Mouse (Mus musculus) erythroblast, adult 5-6 weeks (primary cell): Measurements from ENCODE around the gene Fdx1. TPM values are rescaled to one million over a fixed set of nuclear protein-coding genes. Genes with fewer than 3 reads are reported as not detected.

Experiments
- ATAC-seq: replicated peaks from 2 replicates; pipeline ENCODE4 v1.8.0; 2016; ENCODE audit warnings: moderate number of reproducible peaks, mild to moderate bottlenecking, moderate TSS enrichment, inconsistent platforms; ENCODE audit not compliant: poor library complexity, low FRiP score, severe bottlenecking
- total RNA-seq, 2 experiments: library from RNA; stranded (forward) in 1 of 2; stranded (reverse) in 1 of 2; fragments of 150-400 nt in 1 of 2; fragments of 200-764, 138-1000 nt in 1 of 2; gene quantifications; 2 replicates each; pipeline versions ENCODE4 v1.2.3 to v1.2.4; 2015 to 2017; ENCODE audit warnings: low replicate concordance in 2 of 2

Gene Fdx1
- total RNA-seq, 2 experiments from 2014 or later: 1.7 TPM; not detected in 1

DNA sequence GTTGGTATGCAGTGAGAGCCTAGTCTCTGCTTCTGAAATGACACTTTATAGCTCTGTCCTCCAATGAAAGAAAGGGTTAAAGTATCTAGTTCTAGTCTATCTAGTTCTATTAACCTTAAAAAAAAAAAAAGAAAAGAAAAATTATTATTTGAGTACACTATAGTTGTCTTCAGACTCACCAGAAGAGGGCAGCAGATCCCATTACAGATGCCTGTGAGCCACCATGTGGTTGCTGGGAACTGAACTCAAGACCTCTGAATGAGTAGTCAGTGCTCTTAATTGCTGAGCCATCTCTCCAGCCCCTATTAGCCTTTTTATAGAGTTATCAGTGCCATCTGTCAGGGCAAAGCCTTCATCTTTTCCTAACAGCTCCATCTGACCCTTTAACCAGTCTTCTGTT lies 3.0 kb upstream of the Fdx1 start:
- ATAC-seq: no peak

DNA sequence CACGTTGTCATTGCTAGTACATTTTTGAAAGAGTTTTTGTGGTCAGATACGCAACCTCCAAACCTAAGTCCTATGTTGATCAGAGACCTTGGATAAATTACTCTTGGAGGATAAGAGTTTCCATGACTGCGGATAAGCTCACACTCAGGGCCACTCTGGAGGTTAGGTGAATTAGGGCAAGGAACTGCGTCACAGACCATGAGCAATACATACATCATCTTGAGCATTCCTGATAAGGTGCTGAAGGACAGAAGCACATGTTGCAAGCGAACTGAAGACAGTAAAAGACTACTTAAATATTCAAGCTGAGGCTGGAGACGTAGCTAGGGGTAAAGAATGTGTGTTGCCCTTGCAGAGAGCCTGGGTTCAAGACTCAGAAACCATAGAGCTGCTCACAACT lies 754 bp upstream of the Fdx1 start:
- no peak for ATAC-seq

- no peak for ATAC-seq
These were observed 2.0 kb downstream of the Fdx1 start for GRCm38 (mm10) chr9:51961190-51961909.

- no peak for ATAC-seq
These were observed 3.0 kb downstream of the Fdx1 start for GRCm38 (mm10) chr9:51960331-51960730.

DNA sequence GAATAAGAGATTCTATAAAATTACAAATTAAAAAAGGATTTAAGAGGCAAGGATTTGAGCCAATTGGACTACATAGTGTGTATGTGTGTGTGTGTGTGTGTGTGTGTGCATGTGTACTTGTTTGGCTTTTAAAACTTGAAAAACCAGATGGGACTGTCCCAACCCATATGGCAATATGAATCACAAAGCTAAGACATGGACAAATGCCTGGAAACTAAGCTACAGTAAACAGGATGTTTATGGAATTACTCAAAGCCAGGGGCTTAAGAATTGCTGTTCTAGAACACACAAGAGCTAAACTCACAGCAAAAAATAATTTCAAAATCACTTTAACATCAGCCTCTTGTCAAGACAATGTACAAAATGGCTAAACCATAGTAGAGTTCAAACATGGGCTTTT lies 4.4 kb downstream of the Fdx1 start:
- no peak for ATAC-seq

DNA sequence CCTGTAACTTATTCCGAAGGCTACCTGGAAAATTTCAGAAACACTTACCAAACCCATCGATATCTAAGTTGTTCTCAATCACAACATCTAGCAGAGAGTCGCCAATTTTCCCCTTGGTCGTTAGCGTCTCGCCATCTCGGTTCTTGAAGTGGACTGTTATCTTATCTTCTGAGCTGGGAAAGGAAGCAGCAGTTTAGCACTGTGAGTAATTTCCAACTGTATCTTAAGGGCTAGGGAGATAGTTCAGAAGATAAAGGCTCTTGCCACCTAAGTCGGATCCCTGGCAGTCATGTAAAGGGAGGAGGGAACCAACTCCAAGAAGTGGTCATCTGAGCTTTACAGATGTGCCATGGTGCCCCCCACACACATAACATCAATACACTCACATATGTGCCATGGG lies 6.3 kb downstream of the Fdx1 start:
- no peak for ATAC-seq

GRCm38 (mm10) chr9:51956484-51956883 lies 6.9 kb downstream of the Fdx1 start:
- ATAC-seq: no peak

GRCm38 (mm10) chr9:51951337-51951736 lies 12.0 kb downstream of the Fdx1 start:
- ATAC-seq: no peak

- no peak for ATAC-seq
These were observed 12.7 kb downstream of the Fdx1 start for GRCm38 (mm10) chr9:51950667-51951066.

DNA sequence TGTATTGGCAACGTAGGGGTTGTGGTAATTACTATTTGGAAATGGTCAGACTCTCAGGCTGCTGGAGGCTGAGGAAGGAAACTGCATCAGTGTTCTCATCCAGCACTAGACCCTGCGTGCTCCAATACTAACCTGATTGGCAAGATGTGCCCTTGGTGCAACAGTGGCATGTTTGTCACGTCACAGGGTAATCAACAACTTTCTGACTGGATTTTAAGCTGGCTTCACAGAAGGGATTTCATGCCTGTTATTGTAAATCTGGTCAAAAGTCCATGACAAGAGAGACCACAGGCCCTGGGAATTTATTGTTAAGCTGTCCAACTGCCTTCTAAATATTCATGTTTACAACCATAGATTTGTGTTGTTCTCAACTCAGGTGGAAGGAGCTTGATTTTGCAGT lies 13.1 kb downstream of the Fdx1 start:
- no peak for ATAC-seq

DNA sequence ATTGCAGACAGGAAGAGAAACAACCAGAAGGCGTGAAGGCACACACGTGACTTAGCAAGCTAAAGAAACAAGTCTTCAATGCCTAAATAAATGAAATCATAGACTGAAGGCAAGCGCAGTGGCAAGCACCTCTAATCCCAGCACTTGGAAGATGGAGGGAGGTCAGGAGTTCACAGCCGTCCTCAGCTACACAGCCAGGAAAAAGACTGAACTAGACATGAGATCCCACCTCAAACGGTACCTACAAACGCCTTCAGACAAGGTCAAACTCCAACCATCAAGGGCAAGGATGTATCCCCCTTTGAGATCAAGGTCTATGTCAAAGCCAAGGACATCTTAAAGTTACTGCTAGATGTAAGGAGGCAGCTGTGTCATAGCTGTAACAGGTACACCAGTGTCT lies 19.4 kb downstream of the Fdx1 start:
- no peak for ATAC-seq

DNA sequence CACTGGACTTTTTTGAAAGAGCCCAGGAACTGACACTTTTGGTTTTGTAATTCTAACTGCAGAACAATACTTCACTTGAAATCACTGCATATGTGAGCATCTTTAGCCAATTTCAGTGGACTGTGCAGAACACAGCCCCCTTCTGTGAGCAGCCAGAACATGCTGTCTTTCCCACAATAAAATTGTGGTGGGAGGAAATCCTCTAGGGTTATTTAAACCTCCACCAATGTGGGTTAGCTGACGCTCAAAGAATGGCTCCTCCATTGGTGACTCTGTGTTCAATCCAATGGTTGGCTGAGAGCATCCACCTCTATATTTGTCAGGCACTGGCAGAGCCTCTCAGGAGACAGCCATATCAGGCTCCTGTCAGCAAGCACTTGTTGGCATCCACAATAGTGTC lies 28.7 kb downstream of the Fdx1 start:
- no peak for ATAC-seq

DNA sequence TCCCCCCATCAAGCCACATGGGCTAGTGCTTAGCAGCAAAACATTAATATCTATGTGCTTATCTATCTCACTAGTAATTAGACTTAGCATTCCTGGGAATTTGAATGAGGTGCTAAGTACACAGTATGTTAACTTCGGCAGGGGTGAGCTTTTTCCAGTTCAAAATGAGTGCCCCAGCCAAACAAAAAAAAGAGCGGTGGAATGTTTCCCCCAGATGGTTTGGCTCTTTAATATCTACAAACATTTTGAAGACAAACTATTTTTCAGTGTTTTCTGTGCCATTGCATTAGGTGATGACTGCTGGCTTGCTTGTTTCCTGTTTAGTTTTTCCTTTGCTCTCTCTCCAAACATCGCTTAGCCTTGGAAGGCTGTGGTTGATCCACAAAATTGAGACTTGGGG lies 31.4 kb downstream of the Fdx1 start:
- ATAC-seq: no peak

- ATAC-seq: no peak
These were observed 32.2 kb downstream of the Fdx1 start for GRCm38 (mm10) chr9:51931054-51931690.

- ATAC-seq: no peak
These were observed 33.4 kb downstream of the Fdx1 start for GRCm38 (mm10) chr9:51929972-51930371.

DNA sequence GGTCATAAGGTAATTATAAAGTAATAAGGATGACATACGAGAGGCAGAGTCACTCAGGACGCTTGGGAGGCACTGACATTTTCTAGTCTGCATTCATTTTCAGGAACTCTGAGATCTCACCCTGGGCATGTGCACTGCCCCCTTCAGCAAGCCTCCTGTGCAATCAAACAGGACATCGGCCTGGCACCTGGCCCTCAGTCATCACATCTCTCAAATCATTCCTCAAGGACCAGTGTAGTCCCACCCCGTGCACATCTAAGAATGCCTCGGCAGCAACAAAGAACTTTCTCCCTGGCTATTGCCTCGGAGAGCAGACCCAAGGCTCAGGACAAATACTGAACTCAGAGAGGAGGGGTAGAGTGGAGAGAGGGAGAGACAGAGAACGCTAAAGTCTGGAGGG lies 34.7 kb downstream of the Fdx1 start:
- no peak for ATAC-seq

DNA sequence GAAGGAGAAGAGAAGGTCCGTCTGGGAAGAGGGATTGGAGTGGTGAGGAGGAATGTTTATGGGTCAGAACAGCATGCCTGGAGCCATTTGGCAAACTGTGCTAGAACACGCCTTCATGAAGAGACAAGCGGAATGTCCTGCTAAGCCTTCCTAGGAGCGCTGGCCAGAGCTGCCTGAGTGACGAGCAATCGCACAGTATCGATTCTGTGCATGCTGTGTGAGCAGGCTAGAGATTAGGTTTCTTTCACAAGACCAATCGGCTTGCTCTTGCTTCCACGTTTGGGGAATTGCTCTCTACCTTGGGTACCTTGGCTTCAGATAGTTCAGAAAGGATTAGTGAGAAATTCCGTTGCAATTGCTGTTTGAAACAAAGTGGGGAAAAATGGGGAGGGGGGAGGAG lies 35.2 kb downstream of the Fdx1 start:
- ATAC-seq: no peak

DNA sequence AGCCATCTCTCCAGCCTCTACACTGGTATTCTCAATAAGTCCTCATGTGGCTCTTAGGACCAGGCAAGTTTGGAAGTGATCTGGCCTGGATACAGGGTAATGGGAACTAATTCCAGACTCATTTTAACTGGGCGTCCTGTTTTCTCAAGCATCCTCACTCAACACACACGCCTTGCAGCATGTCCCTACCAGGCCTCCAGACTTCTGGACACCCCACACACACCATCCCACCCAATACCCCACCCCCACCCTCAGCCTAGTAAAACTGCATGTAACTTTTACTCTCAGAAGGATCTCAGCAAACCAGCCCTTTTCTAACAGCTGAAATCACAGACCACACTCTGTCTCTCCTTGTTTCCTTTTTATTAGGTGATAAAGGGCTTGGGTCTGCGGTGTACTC lies 35.7 kb downstream of the Fdx1 start:
- ATAC-seq: no peak

DNA sequence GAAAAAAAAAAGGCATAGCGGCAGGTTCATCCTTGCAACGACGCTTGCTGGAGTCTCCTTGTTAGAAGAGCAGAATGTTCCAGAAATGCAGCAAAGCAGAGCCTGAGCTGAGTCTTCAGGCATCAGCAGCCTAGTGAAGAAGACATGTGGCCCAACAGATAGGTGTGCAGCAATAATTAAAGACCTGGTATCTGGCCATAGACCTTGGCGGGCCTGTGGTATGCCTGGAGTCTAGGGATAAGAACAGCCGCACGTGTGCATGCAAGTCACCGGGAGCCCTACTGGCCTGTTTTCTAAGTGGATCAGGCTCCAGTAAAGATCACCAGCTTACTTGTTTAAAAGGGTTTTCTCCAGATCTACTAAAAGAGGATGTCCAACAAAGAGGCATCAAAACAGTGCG lies 36.7 kb downstream of the Fdx1 start:
- ATAC-seq: no peak

DNA sequence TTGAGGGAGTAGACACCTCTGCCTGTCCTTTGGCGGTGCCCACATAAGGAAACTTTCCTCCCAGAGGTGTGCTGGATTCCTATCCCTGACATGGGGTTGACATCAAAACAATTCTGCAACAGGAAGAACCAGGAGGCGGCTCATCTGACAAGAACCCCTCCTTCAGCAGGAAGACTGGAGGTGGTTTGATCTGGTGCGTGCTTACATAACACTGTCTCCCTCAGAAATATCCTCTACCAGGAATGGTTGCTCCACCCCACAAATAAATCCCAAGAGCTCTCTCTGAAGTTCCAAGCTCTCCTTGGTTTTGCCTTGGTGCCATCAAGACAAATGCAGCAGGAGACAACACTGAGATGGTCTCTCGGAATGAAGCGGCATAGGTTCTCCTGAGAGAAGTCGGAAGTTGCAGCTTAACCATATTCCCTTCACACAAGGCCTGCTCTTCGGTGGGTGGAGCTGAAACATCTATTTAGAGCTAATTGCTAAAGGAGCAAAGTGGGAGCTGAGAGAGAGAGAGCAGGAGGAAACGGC lies 38.7 kb downstream of the Fdx1 start:
- ATAC-seq: no peak

- no peak for ATAC-seq
These were observed 40.6 kb downstream of the Fdx1 start for GRCm38 (mm10) chr9:51922756-51923155.

- no peak for ATAC-seq
These were observed 47.8 kb downstream of the Fdx1 start for GRCm38 (mm10) chr9:51915580-51915979.
